Mouse (Mus musculus) MEL (cell line): Measurements from ENCODE around the gene Sbf1. TPM values are rescaled to one million over a fixed set of nuclear protein-coding genes. Genes with fewer than 3 reads are reported as not detected.
A peak's percentile ranks its signal among the peaks of the same experiment; 100 is the strongest.

Experiments used
- DNase-seq: peaks from one replicate; pipeline ENCODE4 v3.0.0; 2011; ENCODE audit warnings: low read depth, low spot score
- H3K27ac ChIP-seq: 2 replicates; pipeline ENCODE4 v1.5.1; 2012; ENCODE audit warnings: low read depth, mild to moderate bottlenecking, control low read depth, low read length, moderate library complexity; ENCODE audit not compliant: control insufficient read depth
- H3K27me3 ChIP-seq, 2 experiments: fragments of 150-350 bp in 1 of 2; sonication (generic) in 1 of 2; 2 replicates each; pipeline ENCODE4 v1.6.1; 2012; ENCODE audit warnings: low read length in 2 of 2, mild to moderate bottlenecking in 2 of 2, improper control_type of control experiment in 1 of 2, moderate library complexity in 1 of 2; ENCODE audit not compliant: insufficient read depth in 2 of 2, control insufficient read depth in 1 of 2
- H3K36me3 ChIP-seq, 2 experiments: 2 replicates each; pipeline ENCODE4 v1.6.1; 2012 to 2014; ENCODE audit warnings: low read length in 2 of 2, improper control_type of control experiment in 1 of 2, inconsistent platforms in 1 of 2, mild to moderate bottlenecking in 1 of 2; ENCODE audit not compliant: insufficient read depth in 2 of 2, control insufficient read depth in 1 of 2
- H3K4me1 ChIP-seq, 2 experiments: fragments of 150-350 bp in 1 of 2; sonication (generic) in 1 of 2; 2 replicates each; pipeline ENCODE4 v1.6.1; 2012; ENCODE audit warnings: low read length in 2 of 2, improper control_type of control experiment in 1 of 2, mild to moderate bottlenecking in 1 of 2; ENCODE audit not compliant: insufficient read depth in 2 of 2, control insufficient read depth in 1 of 2
- H3K4me3 ChIP-seq, 2 experiments: fragments of 150-350 bp in 1 of 2; sonication (generic) in 1 of 2; 2 replicates each; pipeline ENCODE4 v1.5.1; 2012; ENCODE audit warnings: low read depth in 2 of 2, low read length in 2 of 2, mild to moderate bottlenecking in 2 of 2, moderate library complexity in 2 of 2, control low read depth in 1 of 2, improper control_type of control experiment in 1 of 2; ENCODE audit not compliant: control insufficient read depth in 1 of 2, insufficient read depth in 1 of 2
- H3K79me2 ChIP-seq: 2 replicates; pipeline ENCODE4 v1.6.1; 2012; ENCODE audit warnings: mild to moderate bottlenecking, low read length, moderate library complexity; ENCODE audit not compliant: control insufficient read depth, poor library complexity, insufficient read depth
- H3K9ac ChIP-seq: 2 replicates; pipeline ENCODE4 v1.6.1; 2012; ENCODE audit warnings: low read depth, mild to moderate bottlenecking, control low read depth, low read length, moderate library complexity; ENCODE audit not compliant: control insufficient read depth, poor library complexity, severe bottlenecking
- H3K9me3 ChIP-seq: fragments of 150-350 bp; sonication (generic); replicated peaks from 2 replicates; pipeline ENCODE4 v1.6.1; 2012; ENCODE audit warnings: mild to moderate bottlenecking, low read length, improper control_type of control experiment, moderate library complexity; ENCODE audit not compliant: insufficient read depth
- BHLHE40 ChIP-seq: IDR thresholded peaks from 2 replicates; pipeline ENCODE4 v1.6.1; 2012; ENCODE audit warnings: low read depth, mild to moderate bottlenecking, inconsistent platforms, low read length, improper control_type of control experiment, borderline replicate concordance
- CHD1 ChIP-seq: IDR thresholded peaks from 2 replicates; pipeline ENCODE4 v1.6.1; 2012; ENCODE audit warnings: low read depth, mild to moderate bottlenecking, inconsistent platforms, low read length, improper control_type of control experiment
- CTCF ChIP-seq, 3 experiments: IDR thresholded peaks in 2 of 3; conservative IDR thresholded peaks in 1 of 3; 2 replicates each; pipeline ENCODE4 v1.5.1; 2011 to 2012; ENCODE audit warnings: low read length in 3 of 3, low read depth in 2 of 3, mild to moderate bottlenecking in 2 of 3, improper control_type of control experiment in 1 of 3, inconsistent platforms in 1 of 3, mixed read lengths in 1 of 3, moderate library complexity in 1 of 3; ENCODE audit not compliant: control insufficient read depth in 1 of 3, insufficient read depth in 1 of 3, poor library complexity in 1 of 3, severe bottlenecking in 1 of 3
- E2F4 ChIP-seq: IDR thresholded peaks from 2 replicates; pipeline ENCODE4 v1.6.1; 2011; ENCODE audit warnings: low read depth, low read length, improper control_type of control experiment, borderline replicate concordance
- ETS1 ChIP-seq: IDR thresholded peaks from 2 replicates; pipeline ENCODE4 v1.6.1; 2012; ENCODE audit warnings: low read depth, mild to moderate bottlenecking, inconsistent platforms, low read length, improper control_type of control experiment, moderate library complexity
- GABPA ChIP-seq: IDR thresholded peaks from 2 replicates; pipeline ENCODE4 v1.6.1; 2012; ENCODE audit warnings: low read depth, mild to moderate bottlenecking, inconsistent platforms, low read length, improper control_type of control experiment, moderate library complexity
- JUND ChIP-seq: IDR thresholded peaks from 2 replicates; pipeline ENCODE4 v1.6.1; 2011; ENCODE audit warnings: low read depth, mild to moderate bottlenecking, improper control_type of control experiment, low read length
- MEF2A ChIP-seq: IDR thresholded peaks from 2 replicates; pipeline ENCODE4 v1.6.1; 2014; ENCODE audit warnings: low read depth, mild to moderate bottlenecking, inconsistent platforms, low read length, improper control_type of control experiment; ENCODE audit not compliant: poor library complexity, insufficient replicate concordance, severe bottlenecking; ENCODE audit errors: extremely low read depth
- MYB ChIP-seq: IDR thresholded peaks from 2 replicates; pipeline ENCODE4 v1.6.1; 2011; ENCODE audit warnings: mild to moderate bottlenecking, low read depth, low read length, improper control_type of control experiment
- NRF1 ChIP-seq: IDR thresholded peaks from 2 replicates; pipeline ENCODE4 v1.6.1; 2014; ENCODE audit warnings: low read depth, mild to moderate bottlenecking, inconsistent platforms, low read length, improper control_type of control experiment, moderate library complexity; ENCODE audit not compliant: poor library complexity, insufficient read depth, severe bottlenecking
- POLR2A ChIP-seq, 2 experiments: IDR thresholded peaks; 2 replicates each; pipeline ENCODE4 v1.6.1; 2011 to 2012; ENCODE audit warnings: low read length in 2 of 2, mild to moderate bottlenecking in 2 of 2, control low read depth in 1 of 2, improper control_type of control experiment in 1 of 2, low read depth in 1 of 2, moderate library complexity in 1 of 2; ENCODE audit not compliant: control insufficient read depth in 1 of 2, insufficient read depth in 1 of 2, poor library complexity in 1 of 2
- RAD21 ChIP-seq: IDR thresholded peaks from 2 replicates; pipeline ENCODE4 v1.6.1; 2011; ENCODE audit warnings: mild to moderate bottlenecking, low read depth, low read length, improper control_type of control experiment
- SIN3A ChIP-seq: IDR thresholded peaks from 2 replicates; pipeline ENCODE4 v1.6.1; 2012; ENCODE audit warnings: low read length, improper control_type of control experiment, inconsistent platforms
- SMC3 ChIP-seq: IDR thresholded peaks from 2 replicates; pipeline ENCODE4 v1.6.1; 2011; ENCODE audit warnings: low read depth, low read length, improper control_type of control experiment
- TAL1 ChIP-seq: IDR thresholded peaks from 2 replicates; pipeline ENCODE4 v1.6.1; 2012; ENCODE audit warnings: mild to moderate bottlenecking, inconsistent platforms, low read length, moderate library complexity, mixed read lengths
- USF2 ChIP-seq, 2 experiments: IDR thresholded peaks; 2 replicates each; pipeline ENCODE4 v1.6.1; 2011 to 2012; ENCODE audit warnings: improper control_type of control experiment in 2 of 2, low read length in 2 of 2, borderline replicate concordance in 1 of 2, inconsistent platforms in 1 of 2, low read depth in 1 of 2, mild to moderate bottlenecking in 1 of 2; ENCODE audit not compliant: insufficient read depth in 1 of 2
- ZC3H11A ChIP-seq: IDR thresholded peaks from 2 replicates; pipeline ENCODE4 v1.6.1; 2012; ENCODE audit warnings: low read depth, mild to moderate bottlenecking, inconsistent platforms, low read length, improper control_type of control experiment
- ZKSCAN1 ChIP-seq: IDR thresholded peaks from 2 replicates; pipeline ENCODE4 v1.6.1; 2012; ENCODE audit warnings: low read depth, mild to moderate bottlenecking, inconsistent platforms, low read length, improper control_type of control experiment, moderate library complexity
- polyA plus RNA-seq, 2 experiments: library from polyadenylated mRNA; stranded (reverse) in 1 of 2; unstranded in 1 of 2; fragments of >175 nt in 1 of 2; fragments of >200 nt in 1 of 2; gene quantifications; 2 replicates each; pipeline versions ENCODE4 v1.2.1 to v1.2.4; 2012; ENCODE audit warnings: low replicate concordance in 2 of 2, low read depth in 1 of 2; ENCODE audit not compliant: insufficient read length in 2 of 2, insufficient read depth in 1 of 2, missing spikeins in 1 of 2
- total RNA-seq: library from RNA; depleted of rRNA; stranded (reverse); fragments of 300-350 nt; gene quantifications from 2 replicates; pipeline ENCODE4 v1.2.3, GENCODE M21; 2012

Gene Sbf1
- total and polyA plus RNA-seq, 3 experiments, result 80.4 to 147 TPM; not detected in 1

GRCm38 (mm10) chr15:89341678-89342077, 26.6 kb upstream of the Sbf1 start:
- H3K36me3 ChIP-seq, result no peaks in the 10 kb centered on the region
- peaks cover 5% of the 10 kb centered on the region in 2 experiments for H3K4me1 ChIP-seq
- H3K9me3 ChIP-seq, result no peaks in the 10 kb centered on the region
- H3K79me2 ChIP-seq, result no peaks in the 10 kb centered on the region
- peak; percentile 33 for TF ChIP-seq SMC3
- TF ChIP-seq CTCF (IDR thresholded peaks at IDR 0.05 in 2 of 3, conservative IDR thresholded peaks at IDR 0.05 in 1 of 3; ENCODE audit: control insufficient read depth in 1 of 3, insufficient read depth in 1 of 3, low read depth in 2 of 3, low read length in 3 of 3, poor library complexity in 1 of 3, severe bottlenecking in 1 of 3), result peak; percentile 30 to 43 (median 39); a peak in 4 of 6 replicates
- TF ChIP-seq RAD21, result peak; percentile 11
- 0 out of 2 replicates have a peak, but pooled peaks have one; percentile 10 for TF ChIP-seq ZC3H11A
- TF ChIP-seq SIN3A, result no peak
- no peak for TF ChIP-seq TAL1
- peak; percentile 97 for TF ChIP-seq JUND
- H3K27me3 ChIP-seq, result no peaks in the 10 kb centered on the region
- DNase-seq, result no peak
- H3K27ac ChIP-seq, result no peak overlapping the region
- H3K9ac ChIP-seq, result no peak overlapping the region
- H3K4me3 ChIP-seq, result no peak overlapping the region

GRCm38 (mm10) chr15:89340136-89340535, 25.0 kb upstream of the Sbf1 start:
- no peak overlapping the region for H3K9ac ChIP-seq

GRCm38 (mm10) chr15:89339696-89340095, 24.6 kb upstream of the Sbf1 start:
- H3K79me2 ChIP-seq, result no peaks in the 10 kb centered on the region
- no peak overlapping the region for H3K4me3 ChIP-seq
- DNase-seq, result peak; percentile 34
- H3K9me3 ChIP-seq, result no peaks in the 10 kb centered on the region
- no peaks in the 10 kb centered on the region for H3K36me3 ChIP-seq
- no peaks in the 10 kb centered on the region for H3K27me3 ChIP-seq
- H3K9ac ChIP-seq, result no peak overlapping the region
- peaks cover 5% of the 10 kb centered on the region in 2 experiments for H3K4me1 ChIP-seq
- H3K27ac ChIP-seq, result no peak overlapping the region
- TF ChIP-seq NRF1, result no peak
- TF ChIP-seq ZKSCAN1, result 0 out of 2 replicates have a peak, but pooled peaks have one; percentile 33
- TF ChIP-seq, all 39 proteins: peak for 1

More at GRCm38 (mm10) chr15:89340136-89340535, 25.0 kb upstream of the Sbf1 start:
- Histone ChIP-seq H3K36me3 (no peaks in the 10 kb centered on the region), H3K9me3 (no peaks in the 10 kb centered on the region), H3K79me2 (no peaks in the 10 kb centered on the region), H3K27ac (no peak overlapping the region), H3K4me3 (no peak overlapping the region)
- no peak for DNase-seq
- TF ChIP-seq MEF2A, result no peak
- no peak for TF ChIP-seq SMC3
- no peak for TF ChIP-seq GABPA
- no peak for TF ChIP-seq JUND
- TF ChIP-seq BHLHE40, result no peak
- no peak for TF ChIP-seq SIN3A
- no peak for TF ChIP-seq POLR2A (IDR thresholded peaks at IDR 0.05; ENCODE audit: control insufficient read depth in 1 of 2, insufficient read depth in 1 of 2, low read depth in 1 of 2, low read length in 2 of 2, poor library complexity in 1 of 2)
- TF ChIP-seq MYB, result no peak
- TF ChIP-seq USF2 (IDR thresholded peaks at IDR 0.05; ENCODE audit: borderline replicate concordance in 1 of 2, insufficient read depth in 1 of 2, low read depth in 1 of 2, low read length in 2 of 2), result no peak
- no peak for TF ChIP-seq E2F4
- no peak for TF ChIP-seq RAD21
- no peak for TF ChIP-seq ETS1
- no peak for TF ChIP-seq CHD1
- no peak for TF ChIP-seq ZKSCAN1
- TF ChIP-seq, all 39 proteins: peak for 0
- Histone ChIP-seq H3K27me3 (no peaks in the 10 kb centered on the region), H3K4me1 (peaks cover 5% of the 10 kb centered on the region in 2 experiments)
